Mouse (Mus musculus): ENCODE measurements at regions not wholly inside any gene's neighbourhood (a gene's known extent, or its start where the extent isn't known, plus 50 kb on each side); places are given as distances from the start of the nearest gene placed in this dataset.

- TF ChIP-seq EP300 (IDR thresholded peaks at IDR 0.05; ENCODE audit: low read length), result no peak
- no peak for TF ChIP-seq MAX (IDR thresholded peaks at IDR 0.05; ENCODE audit: low read length)
- TF ChIP-seq MAZ (IDR thresholded peaks at IDR 0.05; ENCODE audit: low read depth, low read length), result no peak
- no peak for TF ChIP-seq ZNF384 (IDR thresholded peaks at IDR 0.05; ENCODE audit: low read depth, low read length)
- TF ChIP-seq CTCF (conservative IDR thresholded peaks at IDR 0.05 in 1 of 2, IDR thresholded peaks at IDR 0.05 in 1 of 2; ENCODE audit: low read depth in 2 of 2, low read length in 2 of 2), result no peak
- TF ChIP-seq HCFC1 (IDR thresholded peaks at IDR 0.05; ENCODE audit: low read depth, low read length), result no peak
- TF ChIP-seq POLR2A (IDR thresholded peaks at IDR 0.05; ENCODE audit: low read depth, low read length), result no peak
- TF ChIP-seq CHD2 (IDR thresholded peaks at IDR 0.05; ENCODE audit: low read length), result no peak
- no peak for TF ChIP-seq UBTF (IDR thresholded peaks at IDR 0.05; ENCODE audit: low read depth, low read length)
- TF ChIP-seq KAT2A (IDR thresholded peaks at IDR 0.05; ENCODE audit: insufficient replicate concordance, low read length), result no peak
- TF ChIP-seq USF2 (conservative IDR thresholded peaks at IDR 0.05; ENCODE audit: low read depth, low read length), result no peak
- no peak for TF ChIP-seq SMC3 (IDR thresholded peaks at IDR 0.05; ENCODE audit: low read depth, low read length)
These were observed 119.8 kb upstream of the Klf3 start for GRCm38 (mm10) chr5:64683419-64683818.

Measured in CH12.LX (cell line).